Mouse (Mus musculus): ENCODE measurements at regions not wholly inside any gene's neighbourhood (a gene's known extent, or its start where the extent isn't known, plus 50 kb on each side); places are given as distances from the start of the nearest gene placed in this dataset.

- no peak for DNase-seq (ENCODE audit: low spot score in 2 of 2)
Measured at GRCm38 (mm10) chr13:101427426-101428221, 340.4 kb downstream of the Pik3r1 start.

GRCm38 (mm10) chr13:101426461-101426860, 341.6 kb downstream of the Pik3r1 start:
- no peak for DNase-seq (ENCODE audit: low spot score in 2 of 2)

GRCm38 (mm10) chr13:101422082-101422481, 345.9 kb downstream of the Pik3r1 start:
- DNase-seq (ENCODE audit: low spot score in 2 of 2) = no peak

- DNase-seq (ENCODE audit: low spot score in 2 of 2) = no peak
Measured at GRCm38 (mm10) chr13:101419457-101420025, 348.5 kb downstream of the Pik3r1 start.

GRCm38 (mm10) chr13:101418272-101418671, 349.7 kb downstream of the Pik3r1 start:
- no peak for DNase-seq (ENCODE audit: low spot score in 2 of 2)

GRCm38 (mm10) chr13:101408885-101409284, 359.1 kb downstream of the Pik3r1 start:
- no peak for DNase-seq (ENCODE audit: low spot score in 2 of 2)

GRCm38 (mm10) chr13:101407633-101408032, 360.4 kb downstream of the Pik3r1 start:
- DNase-seq (ENCODE audit: low spot score in 2 of 2) = no peak

- no peak for DNase-seq (ENCODE audit: low spot score in 2 of 2)
Measured at GRCm38 (mm10) chr13:101373581-101374189, 394.3 kb downstream of the Pik3r1 start.

- no peak for DNase-seq (ENCODE audit: low spot score in 2 of 2)
Measured at GRCm38 (mm10) chr13:101371906-101372305, 396.1 kb downstream of the Pik3r1 start.

GRCm38 (mm10) chr13:101368170-101368569, 399.8 kb downstream of the Pik3r1 start:
- DNase-seq (ENCODE audit: low spot score in 2 of 2) = no peak

GRCm38 (mm10) chr13:101355363-101355762, 412.7 kb downstream of the Pik3r1 start:
- DNase-seq (ENCODE audit: low spot score in 2 of 2) = no peak

- DNase-seq (ENCODE audit: low spot score in 2 of 2) = no peak
Measured at GRCm38 (mm10) chr13:101351123-101351522, 416.9 kb downstream of the Pik3r1 start.

GRCm38 (mm10) chr13:101349354-101349753, 418.7 kb downstream of the Pik3r1 start:
- no peak for DNase-seq (ENCODE audit: low spot score in 2 of 2)

GRCm38 (mm10) chr13:101338280-101338872, 429.6 kb downstream of the Pik3r1 start:
- DNase-seq (ENCODE audit: low spot score in 2 of 2) = no peak

GRCm38 (mm10) chr13:101318621-101319020, 449.4 kb downstream of the Pik3r1 start:
- peak; percentile 20 to 22 for DNase-seq (ENCODE audit: low spot score in 2 of 2)

GRCm38 (mm10) chr13:101316336-101316735, 451.7 kb downstream of the Pik3r1 start:
- no peak for DNase-seq (ENCODE audit: low spot score in 2 of 2)

GRCm38 (mm10) chr13:101314040-101314439, 454.0 kb downstream of the Pik3r1 start:
- no peak for DNase-seq (ENCODE audit: low spot score in 2 of 2)

GRCm38 (mm10) chr13:101311634-101312314, 456.2 kb downstream of the Pik3r1 start:
- DNase-seq (ENCODE audit: low spot score in 2 of 2) = no peak

- no peak for DNase-seq (ENCODE audit: low spot score in 2 of 2)
Measured at GRCm38 (mm10) chr13:101308724-101309123, 459.3 kb downstream of the Pik3r1 start.

- DNase-seq (ENCODE audit: low spot score in 2 of 2) = no peak
Measured at GRCm38 (mm10) chr13:101305695-101306413, 462.2 kb downstream of the Pik3r1 start.

GRCm38 (mm10) chr13:101305063-101305462, 463.0 kb downstream of the Pik3r1 start:
- DNase-seq (ENCODE audit: low spot score in 2 of 2) = peak in 1 of 2 experiments; percentile 7
